Mouse (Mus musculus) cerebellum, adult 18-20 months (tissue): Measurements from ENCODE around the gene Shkbp1.
A peak's percentile ranks its signal among the peaks of the same experiment; 100 is the strongest.

Source experiments
- DNase-seq, 2 experiments: peaks; one replicate each; pipeline ENCODE4 v3.0.0; 2021

Gene Shkbp1

DNA sequence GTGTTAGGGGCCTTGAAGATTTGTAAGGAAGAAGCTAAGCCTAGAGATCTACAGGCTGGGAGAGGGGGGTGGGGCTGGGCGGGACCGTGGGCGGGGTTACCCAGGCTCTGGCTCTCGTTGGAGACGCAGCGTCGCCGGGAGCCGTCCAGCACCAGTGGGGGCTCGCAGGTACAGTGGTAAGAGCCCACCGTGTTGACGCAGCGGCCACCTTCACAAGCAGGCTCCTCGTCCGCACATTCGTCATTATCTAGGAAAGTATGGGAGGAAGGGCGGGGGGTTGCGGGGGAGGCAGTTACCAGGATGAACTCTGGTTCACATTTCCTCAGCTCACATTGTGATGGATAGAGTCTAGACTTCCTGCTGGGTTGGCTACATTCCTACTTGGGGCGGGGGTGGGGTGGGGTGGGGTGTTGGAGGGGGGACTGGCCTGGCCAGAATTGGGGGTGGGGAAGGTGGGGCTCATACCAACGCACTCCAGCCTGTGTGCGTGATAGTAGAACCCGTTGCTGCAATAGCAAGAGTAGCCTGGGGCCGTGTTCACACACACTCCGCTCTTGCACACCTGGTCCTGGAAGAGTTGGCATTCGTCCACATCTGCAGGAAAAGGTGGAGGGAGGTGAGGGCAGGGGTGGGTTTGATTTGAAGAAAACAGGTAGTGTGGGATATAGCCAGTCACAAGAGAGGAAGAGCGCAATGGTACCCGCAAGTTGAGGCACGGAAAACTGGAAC, 46.8 kb downstream of the Shkbp1 start:
- no peak for DNase-seq

GRCm38 (mm10) chr7:27307551-27307950, 48.3 kb downstream of the Shkbp1 start:
- no peak for DNase-seq

DNA sequence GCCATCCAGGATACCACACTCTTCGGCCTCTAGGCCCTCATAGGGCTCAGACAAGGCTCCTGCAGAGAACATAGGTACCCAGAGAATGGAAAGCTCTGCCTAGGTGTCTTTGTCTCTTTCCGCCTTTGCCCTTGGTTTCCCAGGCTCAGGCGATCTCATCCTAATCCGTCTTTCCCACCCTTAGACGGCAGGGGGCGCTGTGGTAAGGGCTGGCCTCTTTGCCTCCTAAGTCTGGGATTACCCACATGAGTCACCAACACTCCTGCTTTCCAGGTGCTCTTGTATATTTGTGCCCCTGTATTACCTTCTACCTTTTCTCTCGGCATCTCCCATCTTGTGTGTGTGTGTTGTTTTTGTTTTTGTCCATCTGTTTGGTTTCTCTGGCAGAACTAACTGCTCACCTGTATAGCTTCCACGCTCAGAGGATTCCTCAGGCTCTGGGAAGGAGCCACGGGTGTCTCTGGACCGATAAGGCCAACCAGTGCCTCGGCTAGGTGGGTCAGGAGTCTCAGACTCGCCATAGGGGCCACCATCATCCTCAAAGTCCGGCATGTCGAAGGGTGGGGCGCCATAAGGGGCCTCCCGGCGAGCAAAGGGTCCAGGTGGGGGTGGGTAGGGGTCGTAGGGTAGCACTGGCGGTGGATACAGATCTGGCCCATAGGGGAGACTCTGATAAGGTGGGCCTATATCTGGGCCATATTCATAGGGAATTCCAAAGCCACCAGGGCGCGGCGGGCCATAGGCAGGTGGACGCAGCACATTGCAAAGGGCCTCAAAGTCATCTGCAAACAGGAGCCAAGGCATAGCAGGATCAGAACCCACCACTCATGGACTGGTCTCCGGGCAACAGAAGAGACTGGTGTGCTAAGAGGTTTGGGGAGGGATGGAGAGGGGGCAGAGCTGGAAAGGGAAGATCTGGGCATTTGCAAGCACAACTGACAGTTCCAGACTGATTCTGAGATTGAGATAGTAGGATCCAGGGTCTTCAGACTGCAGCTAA, 49.4 kb downstream of the Shkbp1 start:
- DNase-seq = peak in 1 of 2 experiments; percentile 39

GRCm38 (mm10) chr7:27305091-27305730, 50.6 kb downstream of the Shkbp1 start:
- no peak for DNase-seq

DNA sequence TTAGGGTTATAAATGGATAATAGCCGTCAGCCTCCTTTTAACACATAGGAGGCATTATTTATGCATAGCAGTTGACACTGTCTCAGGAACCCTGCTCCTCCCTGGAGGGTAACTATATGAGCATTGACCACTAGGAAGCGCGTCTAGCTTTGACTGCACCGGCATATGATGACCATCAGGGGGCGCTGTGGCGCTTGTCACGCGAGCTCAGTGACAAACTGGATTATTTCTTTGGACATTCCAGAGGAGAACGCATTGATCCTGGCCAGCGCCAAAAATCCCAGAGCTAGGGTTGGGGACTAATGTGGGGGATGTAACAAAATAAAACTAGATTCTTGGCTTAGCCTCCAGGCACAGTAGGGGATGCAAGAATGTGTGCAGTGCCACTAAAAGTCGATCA, 53.6 kb downstream of the Shkbp1 start:
- peak; percentile 63 to 85 for DNase-seq

DNA sequence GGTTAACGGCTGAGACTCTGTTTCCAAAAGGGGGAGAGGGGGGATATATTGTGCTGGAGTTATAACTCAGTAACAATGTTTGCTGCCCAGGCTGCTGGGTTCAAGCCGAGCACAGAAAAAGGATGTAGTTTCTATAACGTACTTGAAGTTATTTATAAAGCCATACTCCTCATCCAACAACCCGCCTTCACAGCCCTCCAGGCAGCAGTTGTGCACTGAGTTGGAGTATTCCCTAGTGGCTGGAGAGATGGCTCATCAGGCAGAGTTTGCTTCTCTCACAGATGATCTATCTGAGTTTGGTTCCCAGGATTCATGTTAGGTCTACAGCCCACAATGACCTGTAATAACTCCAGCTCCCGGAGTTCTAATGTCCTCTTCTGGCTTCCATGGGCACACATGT, 55.0 kb downstream of the Shkbp1 start:
- DNase-seq = no peak

DNA sequence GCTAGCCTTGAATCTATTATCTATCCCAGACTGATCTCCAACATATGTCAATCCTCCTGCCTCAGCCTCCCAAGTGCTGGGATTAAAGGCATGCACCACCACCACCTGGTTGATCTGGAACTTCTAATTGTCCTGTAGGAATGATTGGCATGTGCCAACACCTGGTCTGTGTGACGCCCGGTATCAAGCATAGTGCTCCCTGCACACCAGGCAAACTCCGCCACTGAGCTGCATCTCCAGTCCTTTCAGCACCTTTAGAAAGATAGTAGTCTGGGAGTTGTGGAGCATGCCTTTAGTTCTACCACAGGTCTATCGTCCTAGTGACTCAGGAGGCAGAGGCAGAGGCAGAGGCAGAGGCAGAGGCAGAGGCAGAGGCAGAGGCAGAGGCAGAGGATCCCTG, 55.5 kb downstream of the Shkbp1 start:
- no peak for DNase-seq

- DNase-seq = peak; percentile 43 to 56
Measured at GRCm38 (mm10) chr7:27298816-27299215, 57.0 kb downstream of the Shkbp1 start.

GRCm38 (mm10) chr7:27298033-27298610, 57.7 kb downstream of the Shkbp1 start:
- DNase-seq = peak in 1 of 2 experiments; percentile 22

- no peak for DNase-seq
Measured at GRCm38 (mm10) chr7:27296518-27296917, 59.3 kb downstream of the Shkbp1 start.

GRCm38 (mm10) chr7:27295956-27296355, 59.9 kb downstream of the Shkbp1 start:
- no peak for DNase-seq
